Mouse (Mus musculus) intestine, postnatal 0 days (tissue): ENCODE results near the gene Trmt2a. TPM values are rescaled to one million over a fixed set of nuclear protein-coding genes. Genes with fewer than 3 reads are reported as not detected.
"Not testable (repeated sequence)": the region's sequence is repeated elsewhere in the genome, so short reads cannot be mapped to it uniquely, and the experiment has no call there.

ENCODE experiments used
- ATAC-seq: fragments of 200-750 bp; cut with Nextera tagmentation; 2 replicates; pipeline ENCODE4 v1.8.0; 2017; ENCODE audit warnings: mild to moderate bottlenecking, moderate TSS enrichment, moderate library complexity
- H3K27ac ChIP-seq: fragments of 300-500 bp; sonication (generic); 2 replicates; pipeline ENCODE4 v1.5.1; 2014; ENCODE audit warnings: mild to moderate bottlenecking, low read depth, low read length, moderate library complexity
- H3K27me3 ChIP-seq: fragments of 300-500 bp; sonication (generic); replicated peaks from 2 replicates; pipeline ENCODE4 v1.6.1; 2014; ENCODE audit warnings: low read length, mixed read lengths; ENCODE audit not compliant: control insufficient read depth, insufficient read depth
- H3K36me3 ChIP-seq: fragments of 300-500 bp; sonication (generic); 2 replicates; pipeline ENCODE4 v1.6.1; 2014; ENCODE audit warnings: mild to moderate bottlenecking, moderate library complexity; ENCODE audit not compliant: control insufficient read depth, insufficient read depth
- H3K4me1 ChIP-seq: fragments of 300-500 bp; sonication (generic); replicated peaks from 2 replicates; pipeline ENCODE4 v1.6.1; 2014; ENCODE audit warnings: antibody characterized with exemption, low read length, mixed read lengths; ENCODE audit not compliant: control insufficient read depth, insufficient read depth
- H3K4me2 ChIP-seq: fragments of 300-500 bp; sonication (generic); replicated peaks from 2 replicates; pipeline ENCODE4 v1.6.1; 2014; ENCODE audit warnings: low read depth, mild to moderate bottlenecking, moderate library complexity
- H3K4me3 ChIP-seq: fragments of 300-500 bp; sonication (generic); 2 replicates; pipeline ENCODE4 v1.5.1; 2014; ENCODE audit warnings: low read depth, low read length
- H3K9ac ChIP-seq: fragments of 300-500 bp; sonication (generic); 2 replicates; pipeline ENCODE4 v1.6.1; 2014; ENCODE audit warnings: mild to moderate bottlenecking, low read depth, low read length
- H3K9me3 ChIP-seq: fragments of 300-500 bp; sonication (generic); 2 replicates; pipeline ENCODE4 v1.6.1; 2016; ENCODE audit warnings: mixed run types; ENCODE audit not compliant: control insufficient read depth
- CTCF ChIP-seq: sonication (generic); IDR thresholded peaks from 2 replicates; pipeline ENCODE4 v1.5.1; 2016; ENCODE audit warnings: low read depth, mild to moderate bottlenecking, control low read depth, antibody characterized with exemption, moderate library complexity
- WGBS: fragments of 180-500 bp; shearing (Covaris S2); extraction: QIAGEN DNeasy Blood & Tissue Kit; methylation state at CpG from one replicate; pipeline ENCODE4 v1.1.7; 2014; 5-methylcytosine and 5-hydroxymethylcytosine counted together
- microRNA counts: library from miRNA; unstranded; fragments of <30 nt; microRNA quantifications from one replicate; lab custom pipeline; 2016
- microRNA-seq: library from miRNA; unstranded; fragments of <30 nt; microRNA quantifications from one replicate; pipeline ENCODE4, GENCODE M21; 2016
- polyA plus RNA-seq: library from polyadenylated mRNA; unstranded; fragments of >200 nt; fragmentation: Nextera tagmentation; extraction: Ambion mirVana; gene quantifications from 2 replicates; pipeline ENCODE4 v1.2.1, GENCODE M21; 2015

Gene Trmt2a
- polyA plus RNA-seq, 1 experiment from 2014 or later, result 26.1 TPM

DNA sequence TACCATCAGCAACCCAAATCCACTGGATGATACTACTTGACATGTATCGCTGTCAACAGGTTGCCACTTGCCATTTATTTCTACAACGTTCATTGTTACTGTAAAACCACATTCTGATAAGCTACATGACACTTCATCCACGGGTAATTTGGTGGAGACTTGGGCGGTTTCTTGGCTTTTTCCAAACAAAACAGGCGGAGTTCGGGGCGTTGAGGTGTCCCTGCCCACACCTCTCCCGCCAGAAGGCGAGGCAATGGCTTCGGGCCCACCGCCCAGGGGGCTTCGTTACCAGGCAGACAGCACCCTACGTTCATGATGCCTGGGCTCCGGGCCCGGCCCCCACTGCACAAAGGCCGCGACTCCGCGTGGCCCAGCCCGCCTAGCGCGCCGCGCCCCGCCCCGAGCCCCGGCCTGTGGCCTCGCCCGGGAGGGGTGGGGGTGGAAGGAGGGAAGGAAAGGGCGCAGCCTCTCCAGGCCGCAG, 40.1 kb downstream of the Trmt2a start:
- no peak for TF ChIP-seq CTCF
- Histone ChIP-seq H3K36me3 (peaks cover 16% of the 10 kb centered on the region), H3K9me3 (no peaks in the 10 kb centered on the region), H3K4me3 (peak overlapping the region; percentile 75), H3K4me1 (0 out of 2 replicates have a peak, but pooled peaks cover 2% of the 10 kb centered on the region), H3K4me2 (peak overlapping the region; percentile 83), H3K9ac (peak overlapping the region; percentile 88), H3K27ac (peak overlapping the region; percentile 79), H3K27me3 (no peaks in the 10 kb centered on the region)
- peak; percentile 92 for ATAC-seq
- under 1% methylated on average over 31 of the region's 31 CpGs for WGBS

DNA sequence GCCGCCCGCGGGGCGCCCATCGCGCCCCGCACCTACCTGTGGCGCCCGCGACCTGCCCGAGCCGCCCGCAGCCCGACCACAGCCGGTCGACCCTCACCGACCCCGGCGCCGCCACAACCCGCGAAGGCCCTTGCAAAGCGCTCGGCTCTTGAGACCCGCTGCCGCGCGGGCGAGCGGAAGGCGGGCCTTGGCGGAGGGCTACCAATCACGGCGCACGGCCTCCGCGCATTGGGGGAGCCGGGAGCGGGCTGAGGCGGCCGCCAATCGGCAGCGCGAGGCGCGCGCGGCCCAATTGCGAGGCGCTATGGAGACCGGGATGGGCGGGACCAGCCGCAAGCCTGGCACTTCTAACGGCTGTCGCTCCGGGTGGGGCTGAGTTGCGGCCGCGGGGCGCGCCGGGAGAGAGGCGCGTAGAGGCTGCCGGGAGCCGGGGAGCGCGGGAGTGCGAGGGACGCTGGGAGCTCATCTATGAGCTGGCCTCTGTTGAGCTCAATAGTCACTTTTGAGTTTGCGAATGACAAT, 40.6 kb downstream of the Trmt2a start, which contains the start of gene Dgcr8:
Gene Dgcr8, minus strand, starts transcription at position 180 of the 522 bp plus-strand sequence.
- no peak for TF ChIP-seq CTCF
- under 1% methylated on average over 61 of the region's 71 CpGs for WGBS
- Histone ChIP-seq H3K4me1 (0 out of 2 replicates have a peak, but pooled peaks cover 2% of the 10 kb centered on the region), H3K4me2 (peak within 1 kb of the TSS; percentile 83), H3K27ac (peak within 1 kb of the TSS; percentile 79), H3K27me3 (no peaks in the 10 kb centered on the region), H3K9ac (peak within 1 kb of the TSS; percentile 88), H3K36me3 (peaks cover 11% of the 10 kb centered on the region), H3K4me3 (peak within 1 kb of the TSS; percentile 75), H3K9me3 (no peaks in the 10 kb centered on the region)
- ATAC-seq, result peak; percentile 99

DNA sequence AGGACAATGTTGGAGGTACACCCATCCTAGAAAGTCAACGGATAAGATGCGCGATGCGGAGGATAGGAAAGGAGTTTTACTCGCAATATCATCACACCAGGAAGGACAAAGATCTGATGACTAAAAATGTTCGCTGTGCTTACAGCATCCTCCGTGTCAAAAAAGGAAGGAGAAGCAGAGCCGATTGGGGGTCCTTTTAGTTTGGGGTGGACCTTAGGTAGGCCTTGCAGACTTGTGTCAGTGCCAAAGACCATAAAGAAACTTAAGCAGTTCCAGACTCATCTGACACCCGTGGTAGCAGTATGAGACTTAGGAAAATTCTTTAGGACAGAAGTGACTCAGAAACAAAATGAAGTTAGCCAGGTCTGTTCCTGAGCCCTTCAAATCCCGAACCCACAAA, 41.1 kb downstream of the Trmt2a start:
- not testable (repeated sequence) for H3K27ac ChIP-seq, H3K4me1 ChIP-seq, H3K36me3 ChIP-seq, H3K27me3 ChIP-seq, H3K9me3 ChIP-seq, ATAC-seq
- 6% methylated on average over 8 of the region's 10 CpGs for WGBS
- Histone ChIP-seq H3K4me3 (peak overlapping the region; percentile 75), H3K4me2 (peak overlapping the region; percentile 83), H3K9ac (peak overlapping the region; percentile 88; the same call in 1 of the 2 replicates)

MicroRNAs within 50 kb of the gene (microRNA counts, 519-probe panel; counts per million panel counts)
- microRNA mmu-miR-1306 (lab: Ali Mortazavi, UCI), result not detected

Small RNA genes within 50 kb of the gene (microRNA-seq; reads per million reads assigned to microRNA genes)
- gene Gm24572, result 0.82 reads per million
- 89.7 reads per million, percentile 46 among the genes with 10 or more reads in this experiment for gene Mir1306

Other genes starting within 250 kb of the Trmt2a start
- 98.4 and 106 TPM in 2 replicates for gene Dgcr6, start 195.8 kb upstream of the Trmt2a start, polyA plus RNA-seq
- gene Prodh, start 158.5 kb upstream of the Trmt2a start, polyA plus RNA-seq, result 23.2 and 40.9 TPM in 2 replicates
- 1.6 and 1.9 TPM in 2 replicates for gene Rtn4r, start 121.0 kb upstream of the Trmt2a start, polyA plus RNA-seq
- not detected in 2 replicates for gene Ccdc188, start 30.8 kb upstream of the Trmt2a start, polyA plus RNA-seq
- 4.3 and 5.0 TPM in 2 replicates for gene Zdhhc8, start 13.5 kb upstream of the Trmt2a start, polyA plus RNA-seq
- 229 and 231 TPM in 2 replicates for gene Ranbp1, start 53 bp downstream of the Trmt2a start, polyA plus RNA-seq
- gene Gm49776, start 9.6 kb downstream of the Trmt2a start, polyA plus RNA-seq, result 1.2 and 1.5 TPM in 2 replicates
- gene Dgcr8, start 40.6 kb downstream of the Trmt2a start, polyA plus RNA-seq, result 7.1 TPM in 2 replicates
- gene Tango2, start 99.4 kb downstream of the Trmt2a start, polyA plus RNA-seq, result 78.6 and 85.2 TPM in 2 replicates
- 9.3 and 9.6 TPM in 2 replicates for gene Arvcf, start 99.5 kb downstream of the Trmt2a start, polyA plus RNA-seq
- gene Txnrd2, start 177.7 kb downstream of the Trmt2a start, polyA plus RNA-seq, result 24.8 and 25.0 TPM in 2 replicates
- gene Comt, start 178.2 kb downstream of the Trmt2a start, polyA plus RNA-seq, result 103 and 107 TPM in 2 replicates